Mouse (Mus musculus): ENCODE results near the gene Dph7.

GRCm38 (mm10) chr2:24952537-24953055, 9.6 kb upstream of the Dph7 start:
- no peak for TF ChIP-seq CTCF (IDR thresholded peaks at IDR 0.05; ENCODE audit: insufficient read depth, low read depth, low read length)
- TF ChIP-seq POLR2A (IDR thresholded peaks at IDR 0.05; ENCODE audit: insufficient read depth, low read depth, low read length): no peak
